Mouse (Mus musculus): ENCODE measurements around the gene B230118H07Rik.

GRCm38 (mm10) chr2:101543704-101544417 is 105.5 kb downstream of the B230118H07Rik start:
- no peak for TF ChIP-seq POLR2A (IDR thresholded peaks at IDR 0.05; ENCODE audit: borderline replicate concordance, extremely low read depth, insufficient read depth, insufficient read length, poor library complexity, severe bottlenecking)
- peak; percentile 25; the same call in 1 of the 2 replicates for TF ChIP-seq CTCF (IDR thresholded peaks at IDR 0.05; ENCODE audit: borderline replicate concordance, extremely low read depth, insufficient read depth, insufficient read length)

All from brain, embryonic 14.5 days (tissue).